Mouse (Mus musculus) spleen, postnatal 10 days (tissue): ENCODE results near the gene Zfp202.

Experiments used
- DNase-seq, 2 experiments: peaks; one replicate each; pipeline ENCODE4 v3.0.0; 2021 to 2022; ENCODE audit warnings: low spot score in 2 of 2

Gene Zfp202

GRCm38 (mm10) chr9:40240311-40240710 lies 48.2 kb downstream of the Zfp202 start:
- no peak for DNase-seq

GRCm38 (mm10) chr9:40241223-40241801 lies 49.2 kb downstream of the Zfp202 start:
- DNase-seq: peak in 1 of 2 experiments; percentile 12

GRCm38 (mm10) chr9:40241951-40242888 lies 50.1 kb downstream of the Zfp202 start:
- DNase-seq: no peak

GRCm38 (mm10) chr9:40245466-40245865 lies 53.4 kb downstream of the Zfp202 start:
- DNase-seq: no peak

- no peak for DNase-seq
Measured at GRCm38 (mm10) chr9:40245974-40246665, 54.0 kb downstream of the Zfp202 start.

- DNase-seq: no peak
Measured at GRCm38 (mm10) chr9:40246702-40247101, 54.6 kb downstream of the Zfp202 start.

- DNase-seq: no peak
Measured at GRCm38 (mm10) chr9:40249106-40249505, 57.0 kb downstream of the Zfp202 start.

- no peak for DNase-seq
Measured at GRCm38 (mm10) chr9:40252459-40252858, 60.3 kb downstream of the Zfp202 start.
